Mouse (Mus musculus) heart, embryonic 15.5 days (tissue): ENCODE results near the gene Brms1l. TPM values are rescaled to one million over a fixed set of nuclear protein-coding genes. Genes with fewer than 3 reads are reported as not detected.
A peak's percentile ranks its signal among the peaks of the same experiment; 100 is the strongest.

Source experiments
- ATAC-seq: fragments of 200-750 bp; cut with Nextera tagmentation; replicated peaks from 2 replicates; pipeline ENCODE4 v1.8.0; 2017; ENCODE audit warnings: low read depth, moderate TSS enrichment; ENCODE audit not compliant: insufficient number of reproducible peaks, insufficient read depth, low FRiP score
- H3K27ac ChIP-seq: fragments of 300-500 bp; sonication (generic); 2 replicates; pipeline ENCODE4 v1.5.1; 2015; ENCODE audit warnings: mild to moderate bottlenecking, inconsistent platforms
- H3K27me3 ChIP-seq: fragments of 300-500 bp; sonication (generic); 2 replicates; pipeline ENCODE4 v1.6.1; 2015; ENCODE audit warnings: inconsistent platforms
- H3K36me3 ChIP-seq: fragments of 300-500 bp; sonication (generic); 2 replicates; pipeline ENCODE4 v1.6.1; 2015; ENCODE audit warnings: mild to moderate bottlenecking, inconsistent platforms
- H3K4me1 ChIP-seq: fragments of 300-500 bp; sonication (generic); replicated peaks from 2 replicates; pipeline ENCODE4 v1.6.1; 2015; ENCODE audit warnings: inconsistent platforms
- H3K4me2 ChIP-seq: fragments of 300-500 bp; sonication (generic); 2 replicates; pipeline ENCODE4 v1.6.1; 2015; ENCODE audit warnings: inconsistent platforms, mild to moderate bottlenecking, moderate library complexity
- H3K4me3 ChIP-seq: fragments of 300-500 bp; sonication (generic); 2 replicates; pipeline ENCODE4 v1.5.1; 2015; ENCODE audit warnings: mild to moderate bottlenecking, inconsistent platforms
- H3K9ac ChIP-seq: fragments of 300-500 bp; sonication (generic); 2 replicates; pipeline ENCODE4 v1.6.1; 2015; ENCODE audit warnings: mild to moderate bottlenecking, inconsistent platforms
- H3K9me3 ChIP-seq: fragments of 300-500 bp; sonication (generic); replicated peaks from 2 replicates; pipeline ENCODE4 v1.6.1; 2016; ENCODE audit warnings: inconsistent platforms
- WGBS: fragments of 180-500 bp; shearing (Covaris S2); methylation state at CpG from one replicate; pipeline ENCODE4 v1.1.7; 2015; ENCODE audit warnings: mixed read lengths; 5-methylcytosine and 5-hydroxymethylcytosine counted together
- polyA plus RNA-seq: library from polyadenylated mRNA; unstranded; fragments of >200 nt; fragmentation: Nextera tagmentation; extraction: Ambion mirVana; gene quantifications from 2 replicates; pipeline ENCODE4 v1.2.1, GENCODE M21; 2015

Brms1l gene
- polyA plus RNA-seq, 1 experiment from 2014 or later, result 24.6 TPM

DNA sequence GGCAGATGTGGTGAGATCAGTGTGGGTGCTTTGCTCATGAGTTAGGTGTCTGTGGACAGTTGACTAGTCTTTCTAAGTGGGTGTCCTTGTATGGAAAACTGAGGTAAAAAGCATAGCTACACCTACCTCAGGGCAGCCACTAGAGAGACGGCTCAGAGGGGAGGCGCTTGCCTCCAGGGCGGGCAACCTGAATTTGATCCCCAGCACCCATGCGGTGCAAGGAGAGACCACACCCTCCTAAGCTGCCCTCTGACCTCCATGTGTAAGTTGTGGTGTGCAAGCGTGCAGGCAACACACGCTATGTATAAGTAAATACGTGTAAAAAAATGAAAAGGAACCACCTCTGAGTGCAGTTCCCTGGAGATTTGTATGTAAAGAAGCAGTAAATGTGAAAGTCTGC is 24.5 kb downstream of the Brms1l start:
- Histone ChIP-seq H3K9me3 (peaks cover 9% of the 10 kb centered on the region; the same call in 1 of the 2 replicates), H3K27me3 (no peaks in the 10 kb centered on the region), H3K27ac (no peak overlapping the region), H3K9ac (no peak overlapping the region), H3K36me3 (peaks cover 47% of the 10 kb centered on the region), H3K4me1 (no peaks in the 10 kb centered on the region), H3K4me3 (no peak overlapping the region), H3K4me2 (no peak overlapping the region)
- no peak for ATAC-seq
- WGBS, result 92% methylated on average over 7 of the region's 7 CpGs

DNA sequence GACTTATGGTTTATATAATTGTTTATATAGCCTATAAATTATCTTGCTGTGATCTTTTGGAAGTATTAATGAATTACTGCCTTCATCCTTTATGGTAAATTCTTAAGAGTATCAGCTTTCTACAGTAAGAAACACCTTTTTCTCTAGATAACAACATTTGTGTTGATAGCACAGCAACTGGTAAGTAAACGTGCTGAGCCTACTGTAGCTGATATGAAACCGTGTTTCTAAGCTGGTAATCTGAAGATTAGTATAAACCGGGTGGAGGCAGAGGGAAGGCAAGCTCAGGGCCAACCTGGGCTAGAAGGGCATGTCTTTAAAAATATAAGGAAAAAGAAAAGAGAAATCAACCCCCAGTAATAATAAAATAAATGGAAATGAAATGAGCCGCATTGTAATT is 31.6 kb downstream of the Brms1l start:
- ATAC-seq, result no peak
- Histone ChIP-seq H3K27ac (no peak overlapping the region), H3K9ac (no peak overlapping the region), H3K36me3 (peaks cover 40% of the 10 kb centered on the region), H3K4me3 (no peak overlapping the region), H3K27me3 (no peaks in the 10 kb centered on the region), H3K4me2 (no peak overlapping the region), H3K9me3 (no peaks in the 10 kb centered on the region), H3K4me1 (no peaks in the 10 kb centered on the region)
- WGBS, result 81% methylated on average over 4 of the region's 4 CpGs

DNA sequence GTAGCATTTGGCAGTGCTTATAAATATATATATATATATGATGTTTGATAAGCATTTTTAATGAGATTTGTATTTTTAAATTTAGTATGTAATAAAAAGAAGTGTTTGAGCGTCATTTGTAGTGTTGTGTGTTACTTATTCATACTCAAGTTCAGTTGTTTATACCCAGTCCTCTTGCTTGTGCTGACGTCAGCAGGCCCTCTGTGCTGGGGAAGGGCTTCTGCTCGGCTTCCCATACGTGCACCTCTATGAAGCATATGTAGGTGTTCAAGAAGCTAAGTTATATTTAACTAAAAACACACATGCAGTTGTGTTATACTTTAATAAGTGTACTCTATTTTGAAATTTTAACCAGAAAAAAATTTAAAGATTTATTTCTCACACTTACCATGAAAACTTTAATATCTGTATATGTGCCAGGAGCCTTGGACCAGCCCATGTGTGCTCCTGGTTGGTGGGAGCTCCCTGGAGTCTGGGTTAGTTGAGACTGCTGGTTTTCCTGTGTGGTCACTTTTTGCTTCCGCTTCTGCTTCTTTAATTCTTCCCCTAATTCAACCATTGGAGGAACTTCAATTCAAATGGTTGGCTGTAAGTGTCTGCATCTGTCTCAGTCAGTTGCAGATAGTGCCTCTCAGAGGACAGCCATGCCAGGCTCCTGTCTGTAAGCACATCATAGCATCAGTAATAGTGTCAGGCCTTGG is 33.6 kb downstream of the Brms1l start:
- Histone ChIP-seq H3K27ac (no peak overlapping the region), H3K9ac (no peak overlapping the region), H3K4me2 (no peak overlapping the region), H3K4me1 (no peaks in the 10 kb centered on the region), H3K27me3 (no peaks in the 10 kb centered on the region), H3K4me3 (no peak overlapping the region), H3K9me3 (no peaks in the 10 kb centered on the region), H3K36me3 (peaks cover 40% of the 10 kb centered on the region)
- ATAC-seq, result no peak
- 87% methylated on average over 5 of the region's 5 CpGs for WGBS

- ATAC-seq, result no peak
- H3K27me3 ChIP-seq, result no peaks in the 10 kb centered on the region
- H3K4me2 ChIP-seq, result no peak overlapping the region
- 79% methylated on average over 4 of the region's 4 CpGs for WGBS
- no peaks in the 10 kb centered on the region for H3K4me1 ChIP-seq
- no peak overlapping the region for H3K9ac ChIP-seq
- H3K4me3 ChIP-seq, result no peak overlapping the region
- H3K27ac ChIP-seq, result no peak overlapping the region
- H3K9me3 ChIP-seq, result no peaks in the 10 kb centered on the region
- H3K36me3 ChIP-seq, result no peaks in the 10 kb centered on the region
Observed at GRCm38 (mm10) chr12:55885449-55885848, 49.3 kb downstream of the Brms1l start.

GRCm38 (mm10) chr12:55888570-55888969 is 52.4 kb downstream of the Brms1l start:
- Histone ChIP-seq H3K4me1 (no peaks in the 10 kb centered on the region), H3K27me3 (no peaks in the 10 kb centered on the region), H3K27ac (no peak overlapping the region), H3K36me3 (no peaks in the 10 kb centered on the region), H3K4me2 (peak overlapping the region; percentile 21; the same call in 1 of the 2 replicates), H3K4me3 (no peak overlapping the region), H3K9ac (no peak overlapping the region), H3K9me3 (no peaks in the 10 kb centered on the region)
- no peak for ATAC-seq
- 27% methylated on average over 5 of the region's 5 CpGs for WGBS

- H3K36me3 ChIP-seq, result no peaks in the 10 kb centered on the region
- H3K9me3 ChIP-seq, result no peaks in the 10 kb centered on the region
- WGBS, result 66% methylated on average over 1 of the region's 1 CpGs
- no peak overlapping the region for H3K27ac ChIP-seq
- no peak overlapping the region for H3K9ac ChIP-seq
- H3K4me2 ChIP-seq, result no peak overlapping the region
- H3K4me3 ChIP-seq, result no peak overlapping the region
- no peak for ATAC-seq
- no peaks in the 10 kb centered on the region for H3K27me3 ChIP-seq
- no peaks in the 10 kb centered on the region for H3K4me1 ChIP-seq
Observed at GRCm38 (mm10) chr12:55904801-55905200, 68.7 kb downstream of the Brms1l start.

- no peak for ATAC-seq
- 50% methylated on average over 3 of the region's 3 CpGs for WGBS
- H3K4me2 ChIP-seq, result no peak overlapping the region
- no peaks in the 10 kb centered on the region for H3K36me3 ChIP-seq
- H3K27me3 ChIP-seq, result no peaks in the 10 kb centered on the region
- H3K4me1 ChIP-seq, result no peaks in the 10 kb centered on the region
- no peak overlapping the region for H3K27ac ChIP-seq
- H3K4me3 ChIP-seq, result no peak overlapping the region
- no peaks in the 10 kb centered on the region for H3K9me3 ChIP-seq
- no peak overlapping the region for H3K9ac ChIP-seq
Observed at GRCm38 (mm10) chr12:55912138-55912537, 76.0 kb downstream of the Brms1l start.

DNA sequence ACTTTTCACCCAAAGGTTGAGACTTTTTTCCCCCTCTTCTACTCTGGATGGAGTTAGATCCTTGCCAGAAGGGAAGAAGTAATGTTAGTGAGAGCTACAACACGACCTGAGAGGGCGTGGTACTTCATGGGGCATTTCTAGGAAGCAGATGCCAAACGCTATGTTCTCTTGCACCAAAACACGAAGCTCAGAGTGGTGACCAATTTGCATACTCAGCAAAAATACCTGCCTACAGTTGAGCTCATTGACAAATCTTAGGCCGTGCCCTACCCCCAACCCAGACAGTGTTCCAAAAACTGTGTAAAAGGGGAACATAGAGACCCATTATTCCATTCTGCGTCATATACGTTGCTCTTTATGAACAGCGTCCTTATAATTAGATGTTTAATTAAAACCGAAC is 77.1 kb downstream of the Brms1l start:
- ATAC-seq, result no peak
- 76% methylated on average over 9 of the region's 9 CpGs for WGBS
- Histone ChIP-seq H3K27me3 (no peaks in the 10 kb centered on the region), H3K4me1 (no peaks in the 10 kb centered on the region), H3K27ac (no peak overlapping the region), H3K9me3 (no peaks in the 10 kb centered on the region), H3K4me2 (no peak overlapping the region), H3K4me3 (no peak overlapping the region), H3K36me3 (no peaks in the 10 kb centered on the region), H3K9ac (no peak overlapping the region)

DNA sequence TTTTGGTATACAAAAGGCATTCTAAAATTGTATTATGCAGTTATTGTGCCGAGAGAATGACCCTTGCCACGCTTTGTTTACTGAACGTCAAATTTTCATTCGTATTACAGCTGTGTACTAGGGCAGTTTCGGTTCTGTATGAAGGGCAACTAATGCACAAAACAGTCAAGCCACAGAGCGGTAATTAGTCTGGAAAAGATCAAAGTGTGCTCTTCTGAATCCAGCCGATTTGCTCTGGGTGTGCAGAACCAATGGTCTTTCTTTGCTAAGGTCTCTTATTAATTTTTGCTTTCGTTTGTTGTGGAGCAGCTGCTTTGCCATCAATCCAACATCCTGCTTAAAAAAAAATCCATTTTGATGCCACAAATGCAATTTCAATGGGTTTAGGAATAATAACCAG is 80.1 kb downstream of the Brms1l start:
- no peaks in the 10 kb centered on the region for H3K4me1 ChIP-seq
- H3K9me3 ChIP-seq, result no peaks in the 10 kb centered on the region
- 82% methylated on average over 8 of the region's 8 CpGs for WGBS
- no peak for ATAC-seq
- no peaks in the 10 kb centered on the region for H3K27me3 ChIP-seq
- no peak overlapping the region for H3K27ac ChIP-seq
- no peak overlapping the region for H3K4me2 ChIP-seq
- no peak overlapping the region for H3K9ac ChIP-seq
- no peaks in the 10 kb centered on the region for H3K36me3 ChIP-seq
- H3K4me3 ChIP-seq, result no peak overlapping the region

- ATAC-seq, result no peak
- Histone ChIP-seq H3K4me1 (no peaks in the 10 kb centered on the region), H3K27ac (no peak overlapping the region)
Observed at GRCm38 (mm10) chr12:55917020-55917419, 80.9 kb downstream of the Brms1l start.

More at GRCm38 (mm10) chr12:55917020-55917419, 80.9 kb downstream of the Brms1l start:
- Histone ChIP-seq H3K9me3 (no peaks in the 10 kb centered on the region), H3K4me3 (no peak overlapping the region), H3K9ac (no peak overlapping the region), H3K4me2 (no peak overlapping the region), H3K36me3 (no peaks in the 10 kb centered on the region), H3K27me3 (no peaks in the 10 kb centered on the region)
- 87% methylated on average over 19 of the region's 19 CpGs for WGBS
